ENCODE assay signal across 23 mouse cellular contexts in the genomic region with DNA sequence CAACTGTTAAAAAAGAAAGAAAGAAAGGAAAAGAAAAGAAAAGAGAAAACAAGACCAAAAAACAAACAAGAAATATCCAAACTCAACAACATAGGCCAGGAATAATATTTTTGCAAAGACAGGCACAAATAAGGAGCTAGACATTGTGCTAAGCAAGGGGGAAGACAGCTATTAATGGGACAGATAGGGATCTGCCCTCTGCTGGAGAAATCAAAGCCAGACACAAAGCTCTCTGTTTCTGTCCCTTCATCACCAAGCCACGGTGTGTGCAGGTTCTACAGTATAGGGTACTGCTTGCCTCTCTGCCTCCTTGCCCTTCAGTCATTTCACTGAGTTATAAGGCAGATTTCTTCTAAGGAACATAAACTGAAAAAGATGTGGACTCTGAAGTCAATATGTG. TPM values are rescaled to one million over a fixed set of nuclear protein-coding genes. Genes with fewer than 3 reads are reported as not detected.
DNase-seq lines count a peak whose midpoint lies in the region; ATAC-seq and TF ChIP-seq lines count a peak whose summit lies in the region.
"Had no signal": no experiment of that assay in that cellular context is flagged by ENCODE, and none has a peak within 500 bp of the region (broad histone marks: within the 10 kb centered on the region; RNA-seq: fewer than 3 reads in every experiment).

No protein-coding gene starts in this region.

- no peaks in the 10 kb centered on the region for H3K9me3 ChIP-seq in liver, postnatal 0 days (ENCODE audit: low read length)
- H3K9me3 ChIP-seq in liver, embryonic 12.5 days (replicated peaks) = no peaks in the 10 kb centered on the region
- H3K9me3 ChIP-seq: forebrain, embryonic 13.5 days; heart, embryonic 10.5 days; midbrain, embryonic 10.5 days had no signal

- H3K9ac ChIP-seq in liver, postnatal 0 days (replicated peaks) = no peak overlapping the region
- H3K9ac ChIP-seq in liver, embryonic 12.5 days = no peak overlapping the region
- H3K9ac ChIP-seq: forebrain, embryonic 13.5 days had no signal

- TF ChIP-seq EP300 in liver, postnatal 0 days (IDR thresholded peaks at IDR 0.05; ENCODE audit: low read depth) = no peak

- no peaks in the 10 kb centered on the region for H3K36me3 ChIP-seq in liver, postnatal 0 days (replicated peaks; ENCODE audit: insufficient read depth, low read length)
- no peaks in the 10 kb centered on the region for H3K36me3 ChIP-seq in liver, embryonic 12.5 days
- H3K36me3 ChIP-seq: heart, embryonic 10.5 days; midbrain, embryonic 10.5 days had no signal

- no peaks in the 10 kb centered on the region for H3K27me3 ChIP-seq in liver, postnatal 0 days (ENCODE audit: insufficient read depth, low read length)
- H3K27me3 ChIP-seq in liver, embryonic 12.5 days (replicated peaks) = no peaks in the 10 kb centered on the region
- H3K27me3 ChIP-seq: forebrain, embryonic 13.5 days had no signal

- TF ChIP-seq CTCF in gastrocnemius, adult 2 months (IDR thresholded peaks at IDR 0.05) = peak; percentile 41
- TF ChIP-seq CTCF in liver, postnatal 0 days (IDR thresholded peaks at IDR 0.05; ENCODE audit: low read depth) = 0 out of 2 replicates have a peak, but pooled peaks have one; percentile 13

- intact Hi-C loops in gastrocnemius, adult 2 months (cut with DNase I) = no loop called here

- no peak overlapping the region for H3K27ac ChIP-seq in gastrocnemius, adult 2 months
- H3K27ac ChIP-seq in liver, postnatal 0 days (ENCODE audit: low read depth) = no peak overlapping the region
- no peak overlapping the region for H3K27ac ChIP-seq in liver, embryonic 12.5 days
- H3K27ac ChIP-seq: forebrain, embryonic 13.5 days; heart, embryonic 10.5 days; macrophage; midbrain, embryonic 10.5 days had no signal

- whole genome bisulfite sequencing in liver, postnatal 0 days (ENCODE audit: insufficient replicate concordance) = 26% methylated on average over 1 of the region's 1 CpGs
- WGBS in liver, embryonic 12.5 days (ENCODE audit: insufficient replicate concordance) = 47% methylated on average over 1 of the region's 1 CpGs

- ATAC-seq in liver, postnatal 0 days = no peak
- no peak for ATAC-seq in liver, embryonic 12.5 days
- no peak for ATAC-seq in activated CD4-positive, CD25-positive, alpha-beta regulatory T cell, adult 4 months
- ATAC-seq: forebrain, embryonic 13.5 days; inflammation-experienced regulatory T-cells, adult 6 months had no signal

- H3K4me2 ChIP-seq in liver, postnatal 0 days (ENCODE audit: low read depth, low read length) = no peak overlapping the region
- no peak overlapping the region for H3K4me2 ChIP-seq in liver, embryonic 12.5 days
- H3K4me2 ChIP-seq: forebrain, embryonic 13.5 days had no signal

- DNase-seq in gastrocnemius, adult 2 months = no peak
- DNase-seq in gastrocnemius, postnatal 25 days = no peak
- no peak for DNase-seq in liver, postnatal 0 days
- DNase-seq in A20 (ENCODE audit: low read depth, low spot score) (peak; percentile 7), R1 (ENCODE audit: low read depth, low spot score) (peak; percentile 9)
- no peak for DNase-seq in kidney, adult 8-10 months
- DNase-seq: adrenal gland, adult 2 months; cerebellum, adult 11 months; cerebellum, postnatal 14 days; gastrocnemius, postnatal 36 days; kidney, postnatal 10 days; left cerebral cortex, postnatal 4 days; liver; lung, adult 18-20 months; thymus, postnatal 36 days had no signal

- no peaks in the 10 kb centered on the region for H3K4me1 ChIP-seq in liver, postnatal 0 days (ENCODE audit: insufficient read depth)
- no peaks in the 10 kb centered on the region for H3K4me1 ChIP-seq in liver, embryonic 12.5 days
- H3K4me1 ChIP-seq: forebrain, embryonic 13.5 days; heart, embryonic 10.5 days; midbrain, embryonic 10.5 days had no signal

- no peak overlapping the region for H3K4me3 ChIP-seq in gastrocnemius, adult 2 months
- H3K4me3 ChIP-seq in liver, postnatal 0 days (ENCODE audit: low read depth, low read length) = no peak overlapping the region
- no peak overlapping the region for H3K4me3 ChIP-seq in liver, embryonic 12.5 days
- H3K4me3 ChIP-seq: forebrain, embryonic 13.5 days; heart, embryonic 10.5 days; midbrain, embryonic 10.5 days; myocyte had no signal

RNA-seq across cellular contexts. Expression of a gene that starts 57.8 kb away (rescaled TPM):
- 100 to 1,000 TPM; 397 to 478 TPM for total RNA-seq in gastrocnemius, adult 2 months (2021)
- total RNA-seq in gastrocnemius, postnatal 25 days (2021) = 100 to 1,000 TPM; 366 to 394 TPM
- polyA plus RNA-seq in liver, postnatal 0 days (2015; fragmentation: Nextera tagmentation; extraction: Ambion mirVana) = 78.8 and 79.7 TPM in 2 replicates
- 102 and 105 TPM in 2 replicates for polyA plus RNA-seq in liver, embryonic 12.5 days (2016; fragmentation: Nextera tagmentation; extraction: Ambion mirVana)
- 100 to 1,000 TPM in 1 of 2 experiments, 10 to 100 TPM in 1; 96.6 to 103 TPM for polyA plus RNA-seq in activated CD4-positive, CD25-positive, alpha-beta regulatory T cell, adult 4 months (2017; shearing (Covaris generic))

Comparison
In these comparisons a context has a peak if more than half of its experiments do, and no peak if none do; other contexts are left out.
1. DNase-seq: peak in A20 (single experiment) and R1 (single experiment); none in gastrocnemius, adult 2 months (single experiment), gastrocnemius, postnatal 25 days (single experiment), liver, postnatal 0 days (single experiment) and kidney, adult 8-10 months (0 of 2).